Mouse (Mus musculus) heart, postnatal 0 days (tissue): ENCODE data around the gene Kazn.

Experiments used
- CTCF ChIP-seq: IDR thresholded peaks from 2 replicates; pipeline ENCODE4 v1.5.1; 2016; ENCODE audit warnings: antibody characterized with exemption, control low read depth, low read depth
- EP300 ChIP-seq: IDR thresholded peaks from 2 replicates; pipeline ENCODE4 v1.6.1; 2016; ENCODE audit warnings: antibody characterized with exemption, low read depth

DNA sequence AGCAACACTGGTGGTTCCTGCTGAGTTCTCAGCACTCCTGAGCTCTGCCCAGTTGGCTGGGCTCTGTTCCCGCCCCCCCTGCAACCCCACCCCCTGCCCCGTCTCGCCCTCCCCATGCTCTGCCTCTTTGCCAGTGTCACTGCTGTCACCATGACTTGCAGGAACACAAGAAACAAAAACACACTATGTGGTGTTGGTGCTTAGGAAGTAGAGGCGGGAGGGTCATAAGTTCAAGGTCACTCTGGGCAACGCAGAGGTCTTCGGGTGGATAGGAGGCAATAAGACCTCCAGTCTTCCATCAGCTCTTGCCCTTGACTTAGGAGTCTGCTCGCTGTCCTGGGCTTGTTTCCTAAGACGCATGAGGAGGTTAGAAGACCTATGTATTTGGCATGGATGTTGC lies 10.9 kb upstream of the Kazn start:
- TF ChIP-seq CTCF = no peak
- no peak for TF ChIP-seq EP300
